Mouse (Mus musculus) frontal cortex, postnatal 25 days (tissue): Measurements from ENCODE around the gene A930004D18Rik.
"Not testable (repeated sequence)": the region's sequence is repeated elsewhere in the genome, so short reads cannot be mapped to it uniquely, and the experiment has no call there.

ENCODE experiments used
- DNase-seq, 2 experiments: peaks; one replicate each; pipeline ENCODE4 v3.0.0; 2022; ENCODE audit warnings: low spot score in 2 of 2

The A930004D18Rik gene

DNA sequence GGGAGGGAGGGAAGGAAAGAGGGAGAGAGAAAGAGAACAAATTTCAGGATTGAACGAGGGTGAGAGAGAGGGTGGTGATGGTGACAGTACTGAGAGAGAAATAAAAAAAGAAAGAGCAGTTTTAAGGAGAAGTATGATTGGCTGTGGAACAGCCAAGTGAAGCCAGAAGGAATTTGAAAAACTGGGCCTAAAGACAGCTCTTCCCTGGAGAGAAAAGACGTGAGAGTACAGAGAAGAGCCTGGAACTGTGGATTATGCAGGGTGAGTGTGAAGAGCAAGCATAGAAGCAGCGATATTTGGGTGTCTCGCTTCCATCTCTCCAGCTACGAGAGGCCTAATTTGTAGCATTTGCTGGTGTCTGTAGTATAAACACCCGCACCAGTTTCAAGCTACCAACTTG is 26.3 kb downstream of the A930004D18Rik start:
- no peak for DNase-seq

DNA sequence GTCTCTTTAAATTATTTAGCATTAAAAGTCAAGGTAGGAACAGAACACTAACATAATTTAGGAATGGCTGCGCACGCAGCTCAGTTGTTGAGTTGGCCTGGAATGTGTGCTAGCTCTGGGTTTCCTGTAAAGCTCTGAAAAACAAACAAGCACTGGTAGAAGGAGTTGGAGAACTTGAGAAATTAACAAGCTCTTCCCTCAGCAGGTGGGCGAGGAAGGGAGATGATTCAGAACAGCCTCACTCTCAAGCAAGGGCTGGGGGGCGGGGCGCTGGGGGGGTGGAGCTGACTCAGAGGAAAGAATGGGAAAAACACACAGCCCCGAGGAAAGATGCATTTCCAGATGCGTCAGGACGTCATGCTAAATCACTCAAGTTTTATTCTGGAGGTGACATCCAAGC is 32.4 kb downstream of the A930004D18Rik start:
- DNase-seq: no peak

DNA sequence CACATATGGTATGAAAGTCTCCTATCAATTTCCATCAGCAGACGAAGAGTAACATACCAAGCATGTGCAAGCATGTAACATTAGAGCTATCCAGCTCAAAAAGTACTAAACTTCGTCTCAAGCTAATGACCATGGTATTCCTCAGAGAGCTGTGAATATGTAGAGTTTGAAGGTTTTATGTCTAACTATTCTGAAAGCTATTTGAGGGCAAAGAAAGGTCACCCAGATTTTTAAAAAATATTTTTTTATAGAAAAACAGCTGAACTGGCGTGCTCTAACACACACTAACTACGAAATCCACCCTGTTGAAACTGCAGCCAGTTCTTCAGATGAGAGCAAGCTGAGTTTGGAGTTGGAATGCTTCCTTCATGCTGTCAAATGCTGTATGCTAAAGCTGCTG is 33.3 kb downstream of the A930004D18Rik start:
- no peak for DNase-seq

DNA sequence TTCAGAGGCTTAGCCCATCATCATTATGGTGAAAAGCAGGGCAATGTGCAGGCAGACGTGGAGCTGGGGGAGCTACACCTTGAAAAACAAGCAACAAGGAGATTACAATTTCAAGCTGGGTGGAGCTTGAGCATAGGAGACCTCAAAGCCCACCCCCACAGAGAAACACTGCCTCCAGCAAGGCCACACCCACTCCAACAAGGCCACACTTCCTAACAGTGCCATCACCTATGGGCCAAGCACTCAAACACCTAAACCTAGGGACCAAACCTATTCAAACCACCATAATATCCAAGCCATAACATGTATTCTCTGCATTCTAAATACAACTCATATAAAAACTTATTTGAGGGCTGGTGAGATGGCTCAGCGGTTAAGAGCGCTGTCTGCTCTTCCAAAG is 35.2 kb downstream of the A930004D18Rik start:
- DNase-seq: no peak

DNA sequence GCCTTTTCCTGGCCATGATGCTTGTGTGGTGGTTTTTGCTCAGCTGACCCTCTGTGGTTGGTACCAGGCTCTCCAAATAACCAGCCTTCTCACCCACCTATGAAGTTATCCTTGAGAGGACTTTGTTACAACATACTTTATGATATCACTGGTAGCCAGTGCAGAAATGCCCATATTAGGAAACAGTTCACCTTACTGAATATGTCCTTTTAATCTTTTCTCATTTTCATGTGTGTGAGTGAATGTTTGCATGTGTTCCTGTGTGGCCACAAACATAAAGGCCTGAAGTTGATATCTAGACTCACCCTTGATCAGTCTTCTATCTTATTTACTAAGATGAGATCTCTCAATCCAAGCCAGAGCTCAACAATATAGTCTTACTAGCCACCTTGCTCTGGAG is 40.7 kb downstream of the A930004D18Rik start, which contains the start of gene H2al2a:
TSS of gene H2al2a (minus strand) at position 101 of the 400 bp plus-strand sequence.
- no peak for DNase-seq

DNA sequence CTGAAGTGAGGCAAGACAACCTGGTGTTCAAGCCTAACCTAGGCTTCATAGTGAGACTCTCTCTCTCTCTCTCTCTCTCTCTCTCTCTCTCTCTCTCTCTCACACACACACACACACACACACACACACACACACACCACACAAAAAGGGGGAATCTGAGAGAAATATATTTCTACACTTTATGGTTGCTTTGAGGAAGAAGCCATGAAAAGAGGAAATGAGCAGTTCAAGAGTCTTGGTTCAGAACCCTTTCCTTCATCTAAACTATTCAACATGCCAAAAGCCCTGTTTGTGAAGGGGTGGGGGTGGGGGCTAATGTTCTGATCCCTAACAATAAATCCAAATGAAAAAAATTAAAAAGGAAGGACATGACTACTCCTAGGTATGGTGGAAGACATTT is 48.0 kb downstream of the A930004D18Rik start:
- DNase-seq: no peak

DNA sequence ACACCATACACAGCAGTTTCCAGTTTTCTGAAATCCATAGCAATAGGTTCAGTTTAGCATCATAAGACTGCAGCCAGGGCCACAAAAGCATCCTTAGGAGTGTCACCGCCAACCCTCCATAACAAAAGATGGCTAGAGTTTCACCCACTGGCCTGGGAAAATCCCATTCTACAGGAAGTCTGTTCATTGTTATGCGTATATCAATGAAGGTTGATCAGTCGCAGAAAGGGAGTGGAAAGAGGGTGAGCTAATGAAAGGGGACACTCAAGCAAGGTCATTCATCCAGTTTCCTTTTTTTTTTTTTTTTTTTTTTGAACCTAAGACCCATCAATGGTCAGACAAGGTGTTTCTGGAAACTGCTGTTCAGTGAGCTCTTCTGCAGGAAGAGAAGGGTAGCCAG is 48.4 kb downstream of the A930004D18Rik start:
- DNase-seq: no peak

DNA sequence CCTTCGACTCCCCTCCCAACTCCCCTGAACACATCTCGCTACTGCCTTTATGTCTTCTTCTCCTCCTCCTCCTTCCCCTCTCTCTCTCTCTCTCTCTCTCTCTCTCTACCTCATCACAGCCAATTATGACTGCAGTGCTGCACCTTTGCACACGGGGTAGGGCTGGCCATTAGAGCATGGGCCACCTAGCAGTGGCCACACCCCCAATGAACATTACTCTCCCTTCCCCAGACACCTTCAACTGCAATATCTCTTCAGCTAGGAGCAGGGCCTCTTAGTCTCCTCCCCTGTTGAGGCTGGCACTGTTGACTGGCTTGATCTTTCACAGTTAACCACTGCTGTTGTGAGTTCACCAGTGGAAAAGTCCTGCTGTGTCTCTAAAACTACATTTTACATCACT is 50.8 kb downstream of the A930004D18Rik start:
- no peak for DNase-seq

DNA sequence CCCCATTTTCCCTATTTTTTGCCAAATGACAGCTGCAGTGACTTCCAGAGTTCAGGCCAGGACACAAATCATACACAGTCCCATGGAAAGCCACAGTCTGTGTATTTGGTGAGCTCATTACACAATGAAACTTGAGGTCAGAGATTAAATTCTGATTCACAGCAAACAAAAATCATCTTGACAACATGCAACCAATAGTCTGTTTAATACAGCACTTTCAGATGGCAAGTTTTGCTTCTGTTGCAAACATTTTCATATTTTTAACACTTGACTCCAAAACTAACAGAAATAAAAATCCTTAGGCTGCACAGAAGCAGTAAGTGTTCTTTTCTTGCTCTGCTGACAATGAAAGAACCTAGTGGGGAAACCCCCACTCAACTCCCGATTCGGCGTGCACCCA is 52.8 kb downstream of the A930004D18Rik start:
- no peak for DNase-seq

DNA sequence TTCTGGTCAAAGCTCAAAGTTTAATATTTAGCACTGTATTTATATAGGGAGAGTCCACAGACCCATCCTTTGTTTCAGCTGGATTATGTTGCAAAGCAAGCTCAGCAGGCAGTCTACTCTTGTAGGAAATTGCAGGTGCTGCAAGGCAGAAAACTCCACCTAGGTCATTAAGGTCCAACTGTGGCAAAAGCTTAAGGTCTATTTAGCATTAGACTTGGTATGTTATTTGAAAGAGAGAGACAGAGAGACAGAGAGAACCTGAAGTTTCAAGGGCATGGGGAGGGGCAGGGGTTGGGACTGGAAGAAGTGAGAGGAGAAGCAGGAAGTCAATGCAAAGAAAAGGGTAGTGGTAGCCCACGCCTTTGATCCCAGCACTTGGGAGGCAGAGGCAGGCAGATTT is 54.8 kb downstream of the A930004D18Rik start:
- DNase-seq: no peak

DNA sequence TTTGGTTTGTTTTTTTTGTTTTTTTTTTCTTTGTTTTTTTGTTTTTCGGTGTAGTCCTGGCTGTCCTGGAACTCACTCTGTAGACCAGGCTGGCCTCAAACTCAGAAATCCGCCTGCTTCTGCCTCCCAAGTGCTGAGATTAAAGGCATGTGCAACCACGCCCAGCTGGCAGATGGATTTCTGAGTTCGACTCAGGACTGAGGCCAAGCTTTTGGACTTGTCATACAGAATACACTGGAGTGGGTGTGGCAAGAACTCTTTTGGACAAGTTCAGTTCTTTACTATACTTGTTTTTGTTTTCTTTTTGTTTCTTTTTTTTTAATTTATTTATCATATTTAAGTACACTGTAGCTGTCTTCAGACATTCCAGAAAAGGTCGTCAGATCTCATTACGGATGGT is 58.8 kb downstream of the A930004D18Rik start:
- no peak for DNase-seq

DNA sequence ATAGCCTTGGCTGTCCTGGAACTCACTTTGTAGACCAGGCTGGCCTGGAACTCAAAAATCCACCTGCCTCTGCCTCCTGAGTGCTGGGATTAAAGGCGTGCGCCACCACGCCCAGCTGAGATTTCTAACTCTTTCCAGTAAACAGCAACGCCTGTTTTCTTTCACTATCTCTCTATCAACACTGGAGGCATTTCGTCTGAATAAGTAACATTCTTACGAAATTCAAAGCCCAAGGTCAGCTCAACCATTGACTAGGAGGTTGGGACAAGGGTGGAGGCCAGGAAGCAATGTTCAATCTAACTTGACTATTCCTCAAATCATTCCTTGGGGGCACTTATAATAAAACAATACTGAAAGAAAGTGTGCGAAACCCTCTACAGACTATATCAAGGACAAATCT is 59.3 kb downstream of the A930004D18Rik start:
- DNase-seq: not testable (repeated sequence)

DNA sequence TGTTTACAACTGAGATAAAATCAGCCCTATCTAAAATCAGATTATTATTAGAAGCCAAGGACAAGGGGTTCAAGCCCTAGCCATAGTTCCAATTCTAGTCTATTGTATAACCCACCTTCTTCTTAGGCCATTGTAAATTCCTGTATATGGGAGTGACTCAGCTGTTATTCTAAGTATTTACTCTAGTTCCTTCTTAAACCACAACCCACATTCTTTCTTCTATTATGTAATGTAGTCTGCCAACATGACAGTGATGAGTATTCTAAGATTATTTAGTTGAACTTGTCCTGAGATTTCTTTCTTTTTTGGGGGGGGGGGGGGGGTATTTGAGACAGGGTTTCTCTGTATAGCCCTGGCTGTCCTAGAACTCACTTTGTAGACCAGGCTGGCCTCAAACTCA is 59.9 kb downstream of the A930004D18Rik start:
- DNase-seq: not testable (repeated sequence)

DNA sequence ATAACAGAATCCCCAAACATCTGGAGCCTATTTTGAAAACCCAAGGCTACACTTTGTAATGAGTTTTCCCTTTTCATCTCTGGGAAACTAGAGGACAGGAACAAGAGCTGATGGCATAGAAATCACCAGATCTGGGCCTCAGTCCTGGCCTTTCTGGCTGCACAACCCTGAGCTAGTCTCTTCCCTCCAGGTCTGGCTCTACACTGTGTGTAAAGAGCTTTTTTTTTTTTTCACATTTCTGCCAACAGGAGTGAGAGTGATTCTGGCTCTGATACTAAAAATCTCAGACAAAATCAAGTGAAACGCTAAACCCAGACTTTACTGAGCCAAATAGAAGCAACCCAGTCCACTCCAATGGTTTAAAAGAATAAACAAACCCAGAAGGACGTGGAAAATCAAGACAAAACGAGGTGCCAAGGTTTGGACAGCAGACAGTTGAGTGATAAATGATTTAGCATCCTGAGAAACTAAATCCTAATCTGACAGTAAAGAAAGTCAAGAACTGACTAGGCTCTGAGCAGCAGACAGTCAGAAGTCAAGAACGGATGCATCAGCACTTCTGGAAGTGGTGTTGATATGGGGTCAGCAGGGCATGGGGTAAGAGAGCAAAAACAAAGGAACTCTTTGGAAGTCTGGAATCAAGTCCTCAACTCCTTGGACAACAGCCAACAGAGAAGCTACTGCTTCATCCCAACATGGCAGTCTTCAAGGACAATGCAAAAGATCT is 61.8 kb downstream of the A930004D18Rik start:
- DNase-seq: no peak
